Mouse (Mus musculus): Measurements from ENCODE around the gene Olfr111.

DNA sequence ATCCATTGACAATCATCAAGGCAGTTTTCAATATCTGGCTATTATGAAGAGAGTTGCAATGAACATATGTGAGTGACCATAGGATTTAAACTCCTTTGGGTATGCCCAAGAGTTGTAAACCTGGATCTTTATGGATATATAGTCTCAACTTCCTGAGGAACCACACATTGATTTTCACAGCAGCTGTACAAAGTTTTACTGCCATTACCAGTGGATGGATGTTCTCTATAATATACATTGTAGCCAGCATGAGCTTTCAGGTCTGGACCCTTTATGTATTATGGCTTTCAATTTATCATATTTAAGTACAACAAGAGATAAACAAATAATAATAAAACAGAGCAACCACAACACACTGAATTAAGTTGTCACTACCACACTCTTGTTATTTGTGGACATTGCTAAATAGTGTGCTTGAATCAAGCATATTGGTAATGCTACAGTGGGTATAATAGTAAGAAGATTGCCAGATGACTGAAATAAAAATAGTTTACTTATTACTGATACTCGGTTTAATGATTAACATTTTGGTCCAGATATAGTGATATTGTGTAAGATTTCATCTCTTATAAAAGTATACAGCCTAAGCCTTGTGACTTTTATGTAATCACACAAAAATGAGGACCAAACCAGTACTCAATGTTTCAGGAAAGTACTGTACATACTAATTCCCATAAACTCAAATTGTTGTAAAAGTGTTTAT, 51.2 kb downstream of the Olfr111 start:
- TF ChIP-seq CTCF (IDR thresholded peaks at IDR 0.05; ENCODE audit: control insufficient read depth, insufficient read depth, insufficient replicate concordance, low read depth, low read length) (no peak), POLR2A (IDR thresholded peaks at IDR 0.05; ENCODE audit: control insufficient read depth, low read depth, low read length) (no peak)

Data from testis, adult 2 months (tissue).